Comparison of ENCODE assay signal across 8 mouse cellular contexts in the genomic region with DNA sequence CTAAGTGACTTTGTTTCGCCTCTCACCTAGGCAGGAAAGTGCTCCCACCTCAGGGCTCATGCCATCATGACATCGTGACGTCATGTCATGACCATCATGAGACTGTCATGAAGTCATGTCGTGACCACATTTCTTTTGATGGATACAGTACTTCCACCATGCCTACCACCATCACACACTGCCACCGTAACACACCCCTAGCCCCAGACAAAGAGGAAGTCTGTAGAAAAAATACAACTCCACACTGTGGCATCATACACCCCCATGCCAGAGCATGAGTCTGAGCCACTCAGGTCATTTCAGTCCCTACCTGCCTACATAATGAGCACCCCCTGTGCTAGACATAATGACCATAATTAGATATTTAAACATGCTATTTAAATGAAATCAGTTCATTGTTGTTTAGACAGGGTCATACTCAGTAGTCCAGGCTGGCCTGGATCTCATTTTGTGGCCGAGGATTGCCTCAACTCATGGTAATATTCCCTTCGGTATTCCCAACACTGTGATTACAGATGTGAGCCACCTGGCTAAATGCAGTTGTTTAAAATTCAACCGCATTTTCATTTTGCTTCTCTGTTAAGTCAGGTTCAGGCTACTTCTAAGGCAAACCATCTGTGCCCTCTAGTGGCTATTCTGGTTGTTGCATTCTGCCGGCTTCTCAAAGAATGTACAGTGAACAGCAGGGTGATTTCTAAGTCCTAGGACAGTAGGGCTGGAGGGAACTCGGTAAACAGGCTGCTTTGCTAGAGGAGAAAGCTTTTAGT. TPM values are rescaled to one million over a fixed set of nuclear protein-coding genes. Genes with fewer than 3 reads are reported as not detected.
DNase-seq lines count a peak whose midpoint lies in the region; ATAC-seq and TF ChIP-seq lines count a peak whose summit lies in the region.

No protein-coding gene starts in this region.

- WGBS in heart, postnatal 0 days: 39% methylated on average over 10 of the region's 10 CpGs
- 30% methylated on average over 10 of the region's 10 CpGs for WGBS in liver, embryonic 12.5 days (ENCODE audit: insufficient replicate concordance)
- WGBS in stomach, embryonic 14.5 days: 36% methylated on average over 10 of the region's 10 CpGs

- no peak for TF ChIP-seq POLR2A in brain, embryonic 14.5 days (IDR thresholded peaks at IDR 0.05; ENCODE audit: borderline replicate concordance, extremely low read depth, insufficient read depth, insufficient read length, poor library complexity, severe bottlenecking)

- H3K27me3 ChIP-seq in heart, postnatal 0 days (ENCODE audit: control insufficient read depth, insufficient read depth, low read length): no peaks in the 10 kb centered on the region
- H3K27me3 ChIP-seq in liver, embryonic 12.5 days (replicated peaks): no peaks in the 10 kb centered on the region
- no peaks in the 10 kb centered on the region for H3K27me3 ChIP-seq in stomach, embryonic 14.5 days (ENCODE audit: control insufficient read depth, insufficient read depth, low read length)

- no peaks in the 10 kb centered on the region for H3K9me3 ChIP-seq in heart, postnatal 0 days (replicated peaks; ENCODE audit: control insufficient read depth, low read length)
- no peaks in the 10 kb centered on the region for H3K9me3 ChIP-seq in liver, embryonic 12.5 days (replicated peaks)
- H3K9me3 ChIP-seq in stomach, embryonic 14.5 days (ENCODE audit: control insufficient read depth, low read depth, low read length): no peaks in the 10 kb centered on the region

- no peaks in the 10 kb centered on the region for H3K4me1 ChIP-seq in heart, postnatal 0 days (ENCODE audit: control insufficient read depth, insufficient read depth)
- no peaks in the 10 kb centered on the region for H3K4me1 ChIP-seq in liver, embryonic 12.5 days
- H3K4me1 ChIP-seq in stomach, embryonic 14.5 days (ENCODE audit: control insufficient read depth, insufficient read depth, low read length): no peaks in the 10 kb centered on the region

- no peak overlapping the region for H3K27ac ChIP-seq in heart, postnatal 0 days (ENCODE audit: low read depth)
- H3K27ac ChIP-seq in liver, embryonic 12.5 days: no peak overlapping the region
- H3K27ac ChIP-seq in stomach, embryonic 14.5 days (ENCODE audit: low read length): no peak overlapping the region

- no peak overlapping the region for H3K9ac ChIP-seq in heart, postnatal 0 days (replicated peaks; ENCODE audit: low read depth, low read length)
- H3K9ac ChIP-seq in liver, embryonic 12.5 days: no peak overlapping the region
- H3K9ac ChIP-seq in stomach, embryonic 14.5 days (replicated peaks; ENCODE audit: low read depth, low read length): no peak overlapping the region

- no peak for TF ChIP-seq EP300 in heart, postnatal 0 days (IDR thresholded peaks at IDR 0.05; ENCODE audit: low read depth)

- DNase-seq in CD4-positive, CD25-positive, alpha-beta regulatory T cell, adult 2 months (ENCODE audit: low read depth, low spot score): peak; percentile 90
- DNase-seq in brain, embryonic 14.5 days (ENCODE audit: low read depth): peak; percentile 94
- DNase-seq in heart, postnatal 0 days (ENCODE audit: low spot score): peak; percentile 70
- DNase-seq in kidney, postnatal 25 days: peak; percentile 77 to 92
- peak; percentile 94 for DNase-seq in naive thymus-derived CD4-positive, alpha-beta T cell, adult 2 months (ENCODE audit: low read depth)

- H3K4me3 ChIP-seq in heart, postnatal 0 days (ENCODE audit: low read depth, low read length): no peak overlapping the region
- H3K4me3 ChIP-seq in liver, embryonic 12.5 days: no peak overlapping the region
- no peak overlapping the region for H3K4me3 ChIP-seq in stomach, embryonic 14.5 days (ENCODE audit: low read depth, low read length)

- no peak overlapping the region for H3K4me2 ChIP-seq in heart, postnatal 0 days (ENCODE audit: low read depth, low read length)
- no peak overlapping the region for H3K4me2 ChIP-seq in liver, embryonic 12.5 days
- no peak overlapping the region for H3K4me2 ChIP-seq in stomach, embryonic 14.5 days (replicated peaks; ENCODE audit: low read depth, low read length)

- peak; percentile 83; the same call in 1 of the 2 replicates for TF ChIP-seq CTCF in brain, embryonic 14.5 days (IDR thresholded peaks at IDR 0.05; ENCODE audit: borderline replicate concordance, extremely low read depth, insufficient read depth, insufficient read length)
- peak; percentile 90 for TF ChIP-seq CTCF in heart, postnatal 0 days (IDR thresholded peaks at IDR 0.05; ENCODE audit: low read depth)

- H3K36me3 ChIP-seq in heart, postnatal 0 days (replicated peaks; ENCODE audit: control insufficient read depth, insufficient read depth, low read length): no peaks in the 10 kb centered on the region
- H3K36me3 ChIP-seq in liver, embryonic 12.5 days: no peaks in the 10 kb centered on the region
- H3K36me3 ChIP-seq in stomach, embryonic 14.5 days (ENCODE audit: control insufficient read depth, insufficient read depth, low read length): no peaks in the 10 kb centered on the region

- ATAC-seq in erythroid progenitor cell, adult 5-6 weeks (replicated peaks; ENCODE audit: low FRiP score, poor library complexity, severe bottlenecking): peak; percentile 92
- peak; percentile 44; the same call in 1 of the 2 replicates for ATAC-seq in heart, postnatal 0 days (ENCODE audit: insufficient read depth, low read depth)
- 0 out of 2 replicates have a peak, but pooled peaks have one; percentile 48 for ATAC-seq in liver, embryonic 12.5 days
- peak; percentile 67; the same call in 1 of the 2 replicates for ATAC-seq in stomach, embryonic 14.5 days (ENCODE audit: insufficient number of reproducible peaks, insufficient read depth, low FRiP score, low read depth)

RNA-seq across cellular contexts. Expression of a gene that starts 39.0 kb away (rescaled TPM):
- polyA plus RNA-seq in brain, embryonic 14.5 days (2012; rRNA removed): 0.26 and 0.34 TPM in 2 replicates
- total RNA-seq in erythroid progenitor cell, adult 5-6 weeks (2015; ENCODE audit: low replicate concordance): not detected in 2 replicates
- total RNA-seq in erythroid progenitor cell, adult 5-6 weeks (2017; ENCODE audit: low replicate concordance): not detected in 2 replicates
- not detected in 2 replicates for total RNA-seq in heart, postnatal 0 days (2014; rRNA removed; ENCODE audit: low replicate concordance)
- polyA plus RNA-seq in heart, postnatal 0 days (2015; fragmentation: Nextera tagmentation; extraction: Ambion mirVana): not detected in 2 replicates
- polyA plus RNA-seq in liver, embryonic 12.5 days (2016; fragmentation: Nextera tagmentation; extraction: Ambion mirVana): 0.07 TPM in 1 of 2 replicates, not detected in the other
- 1.6 and 3.3 TPM in 2 replicates for polyA plus RNA-seq in stomach, embryonic 14.5 days (2014; fragmentation: Nextera tagmentation; extraction: Ambion mirVana)
